Mouse (Mus musculus) olfactory bulb, adult 2 months (tissue): Measurements from ENCODE around the gene Gm43191. TPM values are rescaled to one million over a fixed set of nuclear protein-coding genes. Genes with fewer than 3 reads are reported as not detected.

Experiments
- H3K27ac ChIP-seq: fragments of 200-500 bp; 2 replicates; pipeline ENCODE4 v1.5.1; 2012; ENCODE audit warnings: low read depth, low read length; ENCODE audit not compliant: insufficient read depth
- H3K4me1 ChIP-seq: fragments of 200-500 bp; 2 replicates; pipeline ENCODE4 v1.6.1; 2012; ENCODE audit warnings: low read length; ENCODE audit not compliant: control insufficient read depth, insufficient read depth
- H3K4me3 ChIP-seq: fragments of 200-500 bp; 2 replicates; pipeline ENCODE4 v1.5.1; 2012; ENCODE audit warnings: mild to moderate bottlenecking, low read depth, low read length, moderate library complexity; ENCODE audit not compliant: insufficient read depth
- CTCF ChIP-seq: fragments of 200-500 bp; IDR thresholded peaks from 2 replicates; pipeline ENCODE4 v1.5.1; 2012; ENCODE audit warnings: low read depth, mild to moderate bottlenecking, low read length, moderate library complexity; ENCODE audit not compliant: insufficient read depth
- POLR2A ChIP-seq: fragments of 200-500 bp; IDR thresholded peaks from 2 replicates; pipeline ENCODE4 v1.6.1; 2012; ENCODE audit warnings: mild to moderate bottlenecking, low read depth, low read length, moderate library complexity; ENCODE audit not compliant: insufficient read depth
- WGBS: fragments of 180-500 bp; shearing (Covaris S2); methylation state at CpG from one replicate; pipeline ENCODE4 v1.1.7; 2018; 5-methylcytosine and 5-hydroxymethylcytosine counted together
- polyA plus RNA-seq: library from polyadenylated mRNA; stranded (reverse); fragments of >200 nt; gene quantifications from 2 replicates; pipeline ENCODE4 v1.2.4, GENCODE M21; 2012; ENCODE audit warnings: low replicate concordance; ENCODE audit not compliant: missing spikeins, insufficient read depth, insufficient read length

Gm43191 gene
- polyA plus RNA-seq, 1 experiment: not detected

- WGBS: 83% methylated on average over 9 of the region's 9 CpGs
- TF ChIP-seq POLR2A: no peak
- TF ChIP-seq CTCF: no peak
- Histone ChIP-seq H3K4me1 (peaks cover 2% of the 10 kb centered on the region; the same call in 1 of the 2 replicates), H3K27ac (no peak overlapping the region), H3K4me3 (no peak overlapping the region)
These were observed 43.2 kb downstream of the Gm43191 start for GRCm38 (mm10) chr3:116637693-116638476.

GRCm38 (mm10) chr3:116635799-116636198 lies 45.3 kb downstream of the Gm43191 start:
- TF ChIP-seq CTCF: no peak
- TF ChIP-seq POLR2A: no peak
- Histone ChIP-seq H3K4me3 (no peak overlapping the region), H3K4me1 (peaks cover 2% of the 10 kb centered on the region; the same call in 1 of the 2 replicates), H3K27ac (no peak overlapping the region)
- 54% methylated on average over 5 of the region's 5 CpGs for WGBS

GRCm38 (mm10) chr3:116634853-116635252 lies 46.2 kb downstream of the Gm43191 start:
- 96% methylated on average over 8 of the region's 8 CpGs for WGBS
- H3K4me1 ChIP-seq: peaks cover 2% of the 10 kb centered on the region; the same call in 1 of the 2 replicates
- no peak overlapping the region for H3K27ac ChIP-seq
- H3K4me3 ChIP-seq: no peak overlapping the region
- no peak for TF ChIP-seq POLR2A
- no peak for TF ChIP-seq CTCF

- TF ChIP-seq POLR2A (no peak), CTCF (no peak)
- Histone ChIP-seq H3K27ac (no peak overlapping the region), H3K4me1 (peaks cover 2% of the 10 kb centered on the region; the same call in 1 of the 2 replicates), H3K4me3 (no peak overlapping the region)
- WGBS: 80% methylated on average over 3 of the region's 3 CpGs
These were observed 47.0 kb downstream of the Gm43191 start for GRCm38 (mm10) chr3:116634091-116634490.

- Histone ChIP-seq H3K4me1 (peaks cover 2% of the 10 kb centered on the region; the same call in 1 of the 2 replicates), H3K4me3 (no peak overlapping the region), H3K27ac (no peak overlapping the region)
- WGBS: 96% methylated on average over 3 of the region's 3 CpGs
- TF ChIP-seq POLR2A (no peak), CTCF (no peak)
These were observed 48.1 kb downstream of the Gm43191 start for GRCm38 (mm10) chr3:116632971-116633370.

- WGBS: 54% methylated on average over 1 of the region's 1 CpGs
- TF ChIP-seq CTCF: no peak
- Histone ChIP-seq H3K27ac (no peak overlapping the region), H3K4me1 (peaks cover 2% of the 10 kb centered on the region; the same call in 1 of the 2 replicates), H3K4me3 (no peak overlapping the region)
These were observed 49.6 kb downstream of the Gm43191 start for GRCm38 (mm10) chr3:116631459-116631858.

- no peak for TF ChIP-seq CTCF
- TF ChIP-seq POLR2A: no peak
- 95% methylated on average over 7 of the region's 7 CpGs for WGBS
- Histone ChIP-seq H3K27ac (no peak overlapping the region), H3K4me1 (no peaks in the 10 kb centered on the region), H3K4me3 (no peak overlapping the region)
These were observed 58.4 kb downstream of the Gm43191 start for GRCm38 (mm10) chr3:116622641-116623040.

GRCm38 (mm10) chr3:116620636-116621370 lies 60.3 kb downstream of the Gm43191 start:
- 74% methylated on average over 7 of the region's 7 CpGs for WGBS
- TF ChIP-seq POLR2A (no peak), CTCF (no peak)
- Histone ChIP-seq H3K27ac (no peak overlapping the region), H3K4me3 (no peak overlapping the region), H3K4me1 (no peaks in the 10 kb centered on the region)

- 67% methylated on average over 6 of the region's 6 CpGs for WGBS
- peaks cover 5% of the 10 kb centered on the region for H3K4me1 ChIP-seq
- TF ChIP-seq POLR2A (no peak), CTCF (no peak)
- no peak overlapping the region for H3K27ac ChIP-seq
- no peak overlapping the region for H3K4me3 ChIP-seq
These were observed 62.2 kb downstream of the Gm43191 start for GRCm38 (mm10) chr3:116618855-116619254.
